Mouse (Mus musculus) testis, postnatal 10 days (tissue): ENCODE measurements around the gene Ccdc14.
"Not testable (repeated sequence)": the region's sequence is repeated elsewhere in the genome, so short reads cannot be mapped to it uniquely, and the experiment has no call there.

ENCODE experiments used
- DNase-seq: peaks from one replicate; pipeline ENCODE4 v3.0.0; 2021; ENCODE audit warnings: low spot score

Ccdc14 gene

DNA sequence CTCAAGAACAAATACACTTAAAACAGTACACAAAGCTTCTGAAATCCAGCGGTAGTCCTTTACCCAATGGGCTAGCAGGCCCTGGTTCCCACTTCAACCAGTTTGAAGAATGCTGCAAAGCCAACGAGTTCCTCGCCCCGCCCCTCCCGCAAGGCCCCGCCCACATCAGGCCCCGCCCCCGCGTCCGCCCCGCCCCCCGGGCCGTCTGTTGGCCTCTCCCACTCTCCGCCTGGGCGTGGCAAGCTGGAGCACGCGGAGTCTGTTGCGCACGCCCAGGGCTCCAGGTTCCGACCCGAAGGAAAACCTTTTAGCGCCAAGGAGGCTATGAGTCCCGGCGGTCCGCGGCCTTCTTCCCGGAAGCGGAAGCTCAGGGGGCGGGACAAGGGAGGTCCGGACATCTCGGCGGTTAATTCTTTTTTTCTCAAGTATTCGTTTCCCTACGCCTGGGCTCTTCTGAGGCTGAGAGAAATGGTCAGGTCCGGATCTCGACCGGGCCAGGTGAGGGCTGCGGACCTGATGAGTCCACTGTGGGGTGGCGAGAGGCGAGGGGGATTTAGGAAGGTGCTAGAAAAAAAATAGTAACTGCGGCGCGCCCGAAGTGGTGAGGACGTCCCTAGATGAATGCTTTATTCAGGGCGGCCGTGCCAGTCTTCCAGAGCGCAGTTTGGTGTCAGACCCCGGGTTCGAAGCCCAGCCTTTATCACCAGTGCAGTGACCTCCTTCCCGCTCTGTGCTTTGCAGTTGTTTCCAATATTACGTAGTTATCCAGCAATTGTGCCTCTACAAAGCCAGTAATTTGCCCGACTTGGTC lies at the start of gene Ccdc14:
Ccdc14 (plus strand) TSS at position 283 of the 811 bp plus-strand sequence.
- peak; percentile 92 for DNase-seq

GRCm38 (mm10) chr16:34643511-34644259 lies 46.7 kb upstream of the Ccdc14 start:
- DNase-seq: no peak

DNA sequence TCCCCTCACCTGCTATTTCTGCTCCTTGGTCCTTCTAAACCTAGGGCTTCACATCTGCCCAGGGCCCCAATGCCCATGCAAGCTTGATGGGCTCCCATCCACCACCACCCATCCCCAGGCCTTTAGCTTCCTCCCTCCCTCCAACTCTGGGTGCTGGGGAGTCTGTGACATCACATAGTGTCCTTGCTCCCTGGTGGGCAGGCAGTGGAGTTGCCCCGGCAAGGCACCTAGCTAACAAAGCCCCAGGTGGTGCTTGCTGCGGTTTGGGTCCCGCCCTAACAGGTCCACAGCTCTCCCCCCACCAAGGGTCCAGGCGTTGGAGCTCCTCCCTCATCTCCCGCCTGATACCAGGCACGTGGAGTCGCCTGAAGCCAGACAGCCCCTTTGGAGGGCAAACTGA lies 40.8 kb upstream of the Ccdc14 start, which contains the start of gene Ropn1:
Ropn1 (plus strand) TSS at position 301 of the 400 bp plus-strand sequence.
- DNase-seq: no peak

DNA sequence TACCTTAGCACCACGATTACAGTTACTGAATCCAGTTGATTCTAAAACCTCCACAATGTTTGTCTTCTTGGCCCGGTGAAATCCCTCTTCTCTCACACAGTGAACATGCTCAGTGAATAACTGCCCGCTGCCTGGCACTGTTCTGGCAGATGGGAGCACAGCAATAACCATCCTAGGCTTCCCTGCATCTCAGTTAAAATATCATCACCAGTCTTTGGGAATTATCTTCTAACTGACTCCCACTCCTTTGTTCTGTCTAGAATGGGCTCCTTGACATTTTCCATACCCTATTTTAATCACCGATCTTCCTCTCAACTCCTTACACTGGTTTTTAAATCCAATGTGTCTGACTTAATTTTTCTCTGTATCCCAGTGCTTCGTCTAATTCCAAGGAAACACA lies 37.4 kb upstream of the Ccdc14 start:
- no peak for DNase-seq

DNA sequence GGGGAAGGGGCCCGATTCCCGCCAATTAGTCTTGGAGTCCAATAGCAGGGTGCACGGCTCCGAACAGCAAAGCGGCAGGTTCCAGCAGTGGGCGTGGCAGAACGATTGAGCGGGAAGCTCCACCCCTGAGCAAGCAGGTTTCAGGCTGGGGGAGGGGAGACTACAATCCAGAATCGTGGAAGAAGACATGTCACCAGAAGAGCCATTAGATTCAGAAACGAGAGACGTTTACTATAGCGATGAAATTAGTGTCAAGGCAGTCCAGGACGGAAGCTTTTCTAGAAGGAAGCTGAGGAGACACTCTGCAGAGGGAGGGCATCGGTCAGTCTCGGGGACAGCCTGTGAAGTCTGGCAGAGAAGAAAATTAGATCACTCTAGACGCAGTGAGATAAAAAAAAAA lies 32.9 kb upstream of the Ccdc14 start:
- DNase-seq: not testable (repeated sequence)

DNA sequence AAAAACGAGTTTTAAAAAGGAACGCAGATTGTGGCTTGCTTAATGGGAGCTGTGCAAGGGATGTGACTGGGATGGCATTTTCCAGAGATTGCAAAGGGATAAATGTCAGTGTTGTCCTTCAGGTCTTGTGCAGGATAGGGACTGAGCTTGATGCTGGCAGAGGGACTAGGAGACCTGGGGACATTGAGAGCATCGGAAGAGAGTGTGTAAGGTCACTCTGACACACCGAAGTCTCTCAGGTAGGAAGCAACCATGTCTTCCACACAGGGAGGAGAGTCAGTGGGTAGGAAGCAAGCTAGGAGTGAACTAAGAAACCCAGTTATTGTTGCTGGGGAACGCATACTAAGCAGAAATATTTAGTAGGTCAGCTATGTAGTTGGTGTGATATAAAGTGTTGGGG lies 32.4 kb upstream of the Ccdc14 start:
- DNase-seq: no peak

GRCm38 (mm10) chr16:34658388-34658787 lies 32.0 kb upstream of the Ccdc14 start:
- DNase-seq: no peak

DNA sequence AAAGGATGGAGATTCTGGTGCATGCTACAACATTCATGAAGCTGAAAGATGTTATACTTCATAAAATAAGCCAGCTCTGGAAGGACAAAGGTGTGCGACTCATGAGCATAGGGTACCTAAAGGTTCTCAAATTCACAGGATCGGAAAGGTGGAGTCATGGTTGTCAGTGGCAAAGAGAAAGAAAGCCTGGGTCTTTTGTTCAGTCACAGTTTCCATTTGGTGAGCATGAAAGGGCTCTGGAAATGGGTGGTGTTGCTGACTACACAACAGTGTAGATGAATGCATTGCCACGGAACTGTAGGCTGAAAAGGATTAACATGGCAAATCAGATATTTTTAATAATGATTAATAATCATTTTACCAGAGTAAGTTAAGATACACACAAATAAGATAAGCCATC lies 25.9 kb upstream of the Ccdc14 start:
- no peak for DNase-seq

- peak; percentile 74 for DNase-seq
Observed at GRCm38 (mm10) chr16:34667031-34667726, 23.2 kb upstream of the Ccdc14 start.

- no peak for DNase-seq
Observed at GRCm38 (mm10) chr16:34668341-34668740, 22.1 kb upstream of the Ccdc14 start.

DNA sequence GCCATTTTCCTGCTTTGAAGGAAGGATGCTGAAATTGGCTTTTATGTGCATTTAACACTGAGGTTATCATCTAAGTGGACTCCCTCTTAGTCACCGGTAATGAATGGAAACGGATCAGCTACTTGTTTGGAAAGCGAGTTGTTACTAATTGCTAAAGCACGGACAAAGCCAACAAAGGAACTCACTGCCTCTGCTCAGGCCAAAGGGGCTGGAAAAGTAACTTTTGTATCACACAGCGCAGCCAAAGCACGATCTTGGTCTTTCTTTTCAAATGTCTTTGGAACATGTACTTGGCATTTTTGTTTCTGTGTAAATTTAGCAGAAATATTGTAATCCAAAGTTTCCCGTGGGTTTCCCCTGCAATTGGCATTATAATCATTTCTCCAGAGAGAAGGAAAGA lies 18.4 kb upstream of the Ccdc14 start:
- DNase-seq: no peak

DNA sequence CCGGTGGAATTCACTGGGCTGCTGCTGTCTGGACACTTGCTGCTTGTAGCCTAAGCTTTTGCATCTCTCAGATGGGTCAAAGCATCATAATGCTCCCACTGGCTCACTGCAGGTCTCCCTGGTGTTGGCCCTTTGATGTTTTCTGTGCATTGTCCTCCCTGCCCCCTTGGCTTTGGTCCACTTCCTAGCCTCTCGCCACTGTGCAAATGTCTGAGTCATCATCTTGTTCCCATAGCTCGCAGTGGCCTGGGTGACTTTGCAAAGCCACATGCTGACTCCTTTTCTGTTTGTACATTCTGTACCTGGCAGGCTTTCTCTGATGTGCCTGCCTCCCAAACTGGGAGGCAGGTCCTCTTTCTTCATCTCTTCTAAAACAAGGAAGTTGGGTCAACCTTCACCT lies 17.6 kb upstream of the Ccdc14 start:
- DNase-seq: no peak

DNA sequence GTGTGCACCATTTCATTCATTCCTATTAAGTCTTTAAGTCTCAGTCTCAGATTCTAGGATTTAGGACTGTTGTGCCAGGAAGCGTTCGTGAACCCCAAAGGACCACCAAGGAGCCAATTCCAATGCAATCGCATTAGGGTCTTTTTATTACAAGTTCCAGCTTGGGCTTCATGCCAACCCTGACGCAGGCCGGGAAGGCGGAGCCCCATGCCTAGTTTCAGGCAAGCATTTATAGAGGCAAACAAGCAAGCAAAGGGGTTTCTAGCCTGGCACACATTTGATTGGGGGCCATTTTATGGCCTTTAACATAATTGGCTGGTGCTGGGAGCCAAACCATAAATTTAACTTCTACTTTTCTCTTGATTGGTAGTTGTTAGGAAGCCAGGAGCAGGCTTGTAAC lies 16.1 kb upstream of the Ccdc14 start:
- no peak for DNase-seq

DNA sequence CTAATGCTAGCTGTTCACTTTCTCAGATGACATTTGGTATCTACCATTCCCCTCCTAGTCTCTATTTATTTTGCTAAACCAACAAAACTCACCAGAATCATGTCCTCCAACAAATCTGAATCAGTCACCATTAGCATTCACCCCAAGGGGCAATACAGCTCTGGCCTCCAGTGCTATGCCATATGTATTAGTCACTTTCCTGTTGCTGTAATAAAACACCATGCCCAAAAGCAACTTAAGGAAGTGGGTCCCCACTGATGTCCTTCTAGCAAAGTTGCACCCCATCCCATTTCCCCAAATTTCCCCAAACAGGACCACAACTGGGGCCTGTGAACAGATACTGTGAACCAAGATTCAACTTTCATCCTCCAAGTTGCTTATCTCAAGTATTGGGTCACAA lies 8.6 kb upstream of the Ccdc14 start:
- DNase-seq: no peak

GRCm38 (mm10) chr16:34689879-34690278 lies 537 bp upstream of the Ccdc14 start:
- DNase-seq: no peak

- no peak for DNase-seq
Observed at GRCm38 (mm10) chr16:34691156-34691555, 740 bp downstream of the Ccdc14 start.

GRCm38 (mm10) chr16:34694477-34694876 lies 4.1 kb downstream of the Ccdc14 start:
- DNase-seq: no peak

GRCm38 (mm10) chr16:34698721-34699120 lies 8.3 kb downstream of the Ccdc14 start:
- DNase-seq: not testable (repeated sequence)

DNA sequence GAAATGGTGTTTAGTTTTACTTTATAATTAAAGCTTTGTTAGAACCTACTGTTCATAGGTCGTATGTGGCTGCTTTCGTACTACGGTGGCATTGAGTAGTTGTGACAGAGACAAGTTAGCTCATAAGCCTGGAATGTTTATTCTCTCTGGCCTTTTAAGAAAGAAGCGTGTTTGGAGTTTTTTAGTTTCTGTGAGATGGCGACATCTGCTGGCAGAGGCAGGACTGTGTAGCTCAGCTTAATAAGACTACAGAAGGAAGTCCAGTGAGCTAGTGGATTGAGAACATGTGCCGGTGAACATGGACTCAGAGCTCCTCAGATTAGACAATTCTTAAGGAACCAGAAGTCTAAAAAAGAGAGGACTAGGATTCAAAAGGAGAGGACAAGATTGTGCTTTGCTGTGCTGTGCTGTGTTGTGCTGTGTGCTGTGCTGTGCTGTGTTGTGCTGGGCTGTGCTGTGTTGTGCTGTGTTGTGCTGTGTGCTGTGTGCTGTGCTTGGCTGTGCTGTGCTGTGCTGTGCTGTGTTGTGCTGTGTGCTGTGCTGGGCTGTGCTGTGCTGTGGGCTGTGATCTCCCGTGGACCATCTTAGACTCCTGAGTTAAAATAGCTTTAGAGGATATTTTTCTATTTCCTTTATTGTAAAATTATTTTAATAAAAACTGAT lies 9.9 kb downstream of the Ccdc14 start:
- peak; percentile 82 for DNase-seq

- DNase-seq: no peak
Observed at GRCm38 (mm10) chr16:34700828-34701216, 10.4 kb downstream of the Ccdc14 start.

GRCm38 (mm10) chr16:34706019-34706418 lies 15.6 kb downstream of the Ccdc14 start:
- no peak for DNase-seq

DNA sequence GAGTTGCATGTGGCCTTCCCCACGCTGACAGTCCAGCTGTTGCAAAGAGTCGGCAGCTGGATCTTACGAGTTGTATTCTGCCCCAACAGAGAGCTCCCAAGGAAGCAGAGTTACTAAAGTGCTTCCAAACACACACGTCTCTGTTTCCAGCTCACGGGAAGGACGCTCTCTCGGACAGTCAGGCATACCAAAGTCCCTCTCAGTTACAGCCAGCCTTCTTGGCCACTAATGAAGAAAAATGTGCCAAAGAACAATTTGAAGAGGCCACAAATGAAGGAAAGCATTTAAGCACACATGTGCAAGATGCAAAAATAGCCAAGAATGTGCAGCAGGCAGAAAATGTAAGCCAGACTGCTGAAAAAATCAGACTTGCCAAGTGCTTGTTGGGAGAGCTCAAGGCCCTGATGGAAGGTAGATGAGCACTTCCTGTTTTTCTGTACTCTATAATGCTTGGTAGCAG lies 16.1 kb downstream of the Ccdc14 start:
- peak; percentile 42 for DNase-seq
